Mouse (Mus musculus): Measurements from ENCODE around the gene Pdzd8. TPM values are rescaled to one million over a fixed set of nuclear protein-coding genes. Genes with fewer than 3 reads are reported as not detected.

The Pdzd8 gene
- polyA plus RNA-seq, 1 experiment from 2014 or later: 16.7 TPM

- H3K4me3 ChIP-seq (ENCODE audit: low read depth, low read length): no peak overlapping the region
- no peak for ATAC-seq (ENCODE audit: insufficient number of reproducible peaks, insufficient read depth, low FRiP score, low read depth)
- no peaks in the 10 kb centered on the region for H3K27me3 ChIP-seq (ENCODE audit: control insufficient read depth, insufficient read depth, low read length)
- H3K27ac ChIP-seq (ENCODE audit: low read length): no peak overlapping the region
- H3K4me2 ChIP-seq (replicated peaks; ENCODE audit: low read depth, low read length): no peak overlapping the region
- no peaks in the 10 kb centered on the region for H3K9me3 ChIP-seq (ENCODE audit: control insufficient read depth, low read depth, low read length)
- 0 out of 2 replicates have a peak, but pooled peaks cover 3% of the 10 kb centered on the region for H3K4me1 ChIP-seq (ENCODE audit: control insufficient read depth, insufficient read depth, low read length)
- 77% methylated on average over 2 of the region's 2 CpGs for WGBS
- no peaks in the 10 kb centered on the region for H3K36me3 ChIP-seq (ENCODE audit: control insufficient read depth, insufficient read depth, low read length)
- no peak overlapping the region for H3K9ac ChIP-seq (replicated peaks; ENCODE audit: low read depth, low read length)
Observed at GRCm38 (mm10) chr19:59376481-59376880, 30.9 kb upstream of the Pdzd8 start.

DNA sequence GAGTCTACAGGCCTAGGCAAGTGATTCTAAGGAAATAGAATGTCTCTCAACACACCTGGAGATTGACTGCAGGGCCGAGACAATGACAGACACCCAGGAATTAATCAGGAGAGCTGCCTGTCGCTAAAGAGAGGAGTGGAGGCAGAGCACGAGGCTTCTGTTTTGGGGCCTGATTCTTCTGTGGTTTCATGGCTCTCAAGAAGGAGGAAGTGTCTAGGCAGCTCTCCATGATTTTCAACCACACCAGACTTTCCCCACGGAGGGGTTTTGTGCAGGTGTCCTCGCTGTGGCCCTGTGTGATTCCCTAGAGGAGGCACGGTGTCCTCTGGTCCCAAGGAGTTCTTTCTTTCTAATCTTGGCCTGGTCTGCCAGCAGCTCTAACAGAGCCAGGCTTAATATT lies 29.4 kb upstream of the Pdzd8 start:
- H3K27ac ChIP-seq (ENCODE audit: low read length): no peak overlapping the region
- H3K9ac ChIP-seq (replicated peaks; ENCODE audit: low read depth, low read length): no peak overlapping the region
- H3K27me3 ChIP-seq (ENCODE audit: control insufficient read depth, insufficient read depth, low read length): no peaks in the 10 kb centered on the region
- no peak overlapping the region for H3K4me3 ChIP-seq (ENCODE audit: low read depth, low read length)
- 0 out of 2 replicates have a peak, but pooled peaks cover 3% of the 10 kb centered on the region for H3K4me1 ChIP-seq (ENCODE audit: control insufficient read depth, insufficient read depth, low read length)
- H3K4me2 ChIP-seq (replicated peaks; ENCODE audit: low read depth, low read length): no peak overlapping the region
- 78% methylated on average over 6 of the region's 6 CpGs for WGBS
- H3K9me3 ChIP-seq (ENCODE audit: control insufficient read depth, low read depth, low read length): no peaks in the 10 kb centered on the region
- ATAC-seq (ENCODE audit: insufficient number of reproducible peaks, insufficient read depth, low FRiP score, low read depth): no peak
- no peaks in the 10 kb centered on the region for H3K36me3 ChIP-seq (ENCODE audit: control insufficient read depth, insufficient read depth, low read length)

GRCm38 (mm10) chr19:59372928-59373327 lies 27.3 kb upstream of the Pdzd8 start:
- Histone ChIP-seq H3K4me1 (ENCODE audit: control insufficient read depth, insufficient read depth, low read length) (0 out of 2 replicates have a peak, but pooled peaks cover 3% of the 10 kb centered on the region), H3K27ac (ENCODE audit: low read length) (no peak overlapping the region), H3K27me3 (ENCODE audit: control insufficient read depth, insufficient read depth, low read length) (no peaks in the 10 kb centered on the region), H3K4me3 (ENCODE audit: low read depth, low read length) (no peak overlapping the region), H3K4me2 (replicated peaks; ENCODE audit: low read depth, low read length) (no peak overlapping the region), H3K9me3 (ENCODE audit: control insufficient read depth, low read depth, low read length) (no peaks in the 10 kb centered on the region), H3K9ac (replicated peaks; ENCODE audit: low read depth, low read length) (no peak overlapping the region), H3K36me3 (ENCODE audit: control insufficient read depth, insufficient read depth, low read length) (no peaks in the 10 kb centered on the region)
- no peak for ATAC-seq (ENCODE audit: insufficient number of reproducible peaks, insufficient read depth, low FRiP score, low read depth)
- 50% methylated on average over 4 of the region's 4 CpGs for WGBS

DNA sequence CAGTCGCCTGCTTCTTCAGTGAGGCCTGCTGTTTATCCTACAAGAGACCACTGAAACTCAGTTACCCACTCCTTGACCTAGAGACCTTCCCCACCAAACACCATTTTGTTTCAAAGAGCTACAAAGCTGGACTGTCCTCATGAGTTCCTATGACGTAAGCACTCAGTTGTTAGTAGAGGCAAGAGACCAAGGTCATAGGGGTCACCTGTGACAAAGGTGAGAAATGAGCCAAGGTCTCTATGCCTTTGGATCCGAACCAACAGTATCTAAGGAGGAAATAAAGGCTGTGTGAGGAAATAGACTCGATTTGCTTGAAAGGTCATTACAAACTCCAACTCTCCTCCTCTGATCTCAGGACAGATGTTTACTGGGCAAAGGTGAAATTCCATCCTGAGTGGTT lies 25.4 kb upstream of the Pdzd8 start:
- Histone ChIP-seq H3K4me1 (ENCODE audit: control insufficient read depth, insufficient read depth, low read length) (0 out of 2 replicates have a peak, but pooled peaks cover 3% of the 10 kb centered on the region), H3K4me2 (replicated peaks; ENCODE audit: low read depth, low read length) (no peak overlapping the region), H3K9ac (replicated peaks; ENCODE audit: low read depth, low read length) (no peak overlapping the region), H3K36me3 (ENCODE audit: control insufficient read depth, insufficient read depth, low read length) (no peaks in the 10 kb centered on the region), H3K27ac (ENCODE audit: low read length) (no peak overlapping the region), H3K27me3 (ENCODE audit: control insufficient read depth, insufficient read depth, low read length) (no peaks in the 10 kb centered on the region), H3K4me3 (ENCODE audit: low read depth, low read length) (no peak overlapping the region), H3K9me3 (ENCODE audit: control insufficient read depth, low read depth, low read length) (no peaks in the 10 kb centered on the region)
- WGBS: 71% methylated on average over 4 of the region's 4 CpGs
- ATAC-seq (ENCODE audit: insufficient number of reproducible peaks, insufficient read depth, low FRiP score, low read depth): no peak

GRCm38 (mm10) chr19:59367892-59368291 lies 22.3 kb upstream of the Pdzd8 start:
- no peak overlapping the region for H3K4me3 ChIP-seq (ENCODE audit: low read depth, low read length)
- no peak for ATAC-seq (ENCODE audit: insufficient number of reproducible peaks, insufficient read depth, low FRiP score, low read depth)
- H3K27ac ChIP-seq (ENCODE audit: low read length): no peak overlapping the region
- H3K4me2 ChIP-seq (replicated peaks; ENCODE audit: low read depth, low read length): no peak overlapping the region
- H3K36me3 ChIP-seq (ENCODE audit: control insufficient read depth, insufficient read depth, low read length): no peaks in the 10 kb centered on the region
- no peaks in the 10 kb centered on the region for H3K9me3 ChIP-seq (ENCODE audit: control insufficient read depth, low read depth, low read length)
- 0 out of 2 replicates have a peak, but pooled peaks cover under 1% of the 10 kb centered on the region for H3K4me1 ChIP-seq (ENCODE audit: control insufficient read depth, insufficient read depth, low read length)
- 87% methylated on average over 4 of the region's 4 CpGs for WGBS
- no peak overlapping the region for H3K9ac ChIP-seq (replicated peaks; ENCODE audit: low read depth, low read length)
- no peaks in the 10 kb centered on the region for H3K27me3 ChIP-seq (ENCODE audit: control insufficient read depth, insufficient read depth, low read length)

DNA sequence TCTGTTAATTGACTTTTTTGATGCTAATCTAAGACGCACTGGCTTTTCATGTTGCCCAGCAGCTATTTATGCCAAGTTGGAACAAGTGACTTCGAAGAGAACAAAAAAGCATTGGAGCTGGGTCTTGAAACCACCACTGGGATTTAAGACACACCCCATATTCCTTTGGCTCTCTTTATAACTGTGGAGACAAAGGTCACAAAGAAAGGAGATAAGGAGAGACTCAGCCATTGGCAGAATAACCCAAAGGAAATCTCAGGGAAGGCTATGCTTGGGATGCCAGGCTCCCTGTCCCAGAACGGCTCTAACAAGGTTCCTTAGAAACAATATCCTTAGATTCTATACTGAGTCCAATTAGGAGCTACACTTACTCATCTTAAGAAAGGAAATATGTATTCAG lies 21.1 kb upstream of the Pdzd8 start:
- no peaks in the 10 kb centered on the region for H3K27me3 ChIP-seq (ENCODE audit: control insufficient read depth, insufficient read depth, low read length)
- 68% methylated on average over 3 of the region's 3 CpGs for WGBS
- H3K36me3 ChIP-seq (ENCODE audit: control insufficient read depth, insufficient read depth, low read length): no peaks in the 10 kb centered on the region
- no peaks in the 10 kb centered on the region for H3K4me1 ChIP-seq (ENCODE audit: control insufficient read depth, insufficient read depth, low read length)
- ATAC-seq (ENCODE audit: insufficient number of reproducible peaks, insufficient read depth, low FRiP score, low read depth): no peak
- no peak overlapping the region for H3K27ac ChIP-seq (ENCODE audit: low read length)
- no peaks in the 10 kb centered on the region for H3K9me3 ChIP-seq (ENCODE audit: control insufficient read depth, low read depth, low read length)
- no peak overlapping the region for H3K4me3 ChIP-seq (ENCODE audit: low read depth, low read length)
- H3K9ac ChIP-seq (replicated peaks; ENCODE audit: low read depth, low read length): no peak overlapping the region
- H3K4me2 ChIP-seq (replicated peaks; ENCODE audit: low read depth, low read length): no peak overlapping the region

DNA sequence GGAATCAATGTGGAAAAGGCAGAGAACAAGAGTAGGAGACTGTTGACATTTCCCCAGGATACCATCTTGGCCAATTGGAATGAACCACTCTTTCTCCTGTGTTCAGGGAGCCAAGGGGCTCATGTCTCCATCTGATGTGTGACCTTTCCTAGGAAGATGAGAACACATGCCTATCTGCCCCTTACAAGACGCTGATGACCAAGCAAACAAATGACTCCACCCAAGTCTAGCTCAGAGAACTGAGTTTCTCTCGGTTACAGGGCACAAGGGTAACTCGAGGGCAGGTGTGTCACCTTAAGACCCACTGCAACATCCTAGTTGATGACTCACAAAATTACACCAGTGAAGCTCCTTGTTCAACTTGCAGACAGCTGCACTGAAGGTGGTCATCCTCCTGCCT lies 18.1 kb upstream of the Pdzd8 start:
- H3K4me3 ChIP-seq (ENCODE audit: low read depth, low read length): no peak overlapping the region
- WGBS: 75% methylated on average over 3 of the region's 3 CpGs
- H3K9me3 ChIP-seq (ENCODE audit: control insufficient read depth, low read depth, low read length): no peaks in the 10 kb centered on the region
- H3K4me2 ChIP-seq (replicated peaks; ENCODE audit: low read depth, low read length): no peak overlapping the region
- H3K36me3 ChIP-seq (ENCODE audit: control insufficient read depth, insufficient read depth, low read length): no peaks in the 10 kb centered on the region
- no peaks in the 10 kb centered on the region for H3K27me3 ChIP-seq (ENCODE audit: control insufficient read depth, insufficient read depth, low read length)
- no peaks in the 10 kb centered on the region for H3K4me1 ChIP-seq (ENCODE audit: control insufficient read depth, insufficient read depth, low read length)
- no peak overlapping the region for H3K27ac ChIP-seq (ENCODE audit: low read length)
- no peak for ATAC-seq (ENCODE audit: insufficient number of reproducible peaks, insufficient read depth, low FRiP score, low read depth)
- H3K9ac ChIP-seq (replicated peaks; ENCODE audit: low read depth, low read length): no peak overlapping the region

DNA sequence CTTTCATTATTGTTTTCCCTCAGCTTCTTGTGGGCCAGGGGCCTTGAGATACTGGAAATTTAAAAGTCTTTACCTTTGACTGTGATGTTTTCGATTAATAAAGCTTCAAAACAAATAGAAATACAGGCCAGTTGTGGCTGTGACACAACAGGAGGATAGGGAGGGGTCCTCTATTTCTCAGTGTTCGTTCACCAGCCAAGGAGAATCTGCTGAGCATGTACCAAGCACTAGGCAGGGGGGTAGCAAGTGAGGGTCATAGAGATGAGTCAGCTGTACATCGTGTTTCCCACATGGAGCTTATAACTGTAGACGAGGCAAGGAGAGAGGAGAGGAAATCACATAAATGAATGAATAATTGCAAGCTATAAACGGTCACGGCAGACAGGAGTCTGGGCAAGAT lies 17.1 kb upstream of the Pdzd8 start:
- no peak for ATAC-seq (ENCODE audit: insufficient number of reproducible peaks, insufficient read depth, low FRiP score, low read depth)
- WGBS: 68% methylated on average over 6 of the region's 6 CpGs
- Histone ChIP-seq H3K9me3 (ENCODE audit: control insufficient read depth, low read depth, low read length) (no peaks in the 10 kb centered on the region), H3K9ac (replicated peaks; ENCODE audit: low read depth, low read length) (no peak overlapping the region), H3K36me3 (ENCODE audit: control insufficient read depth, insufficient read depth, low read length) (no peaks in the 10 kb centered on the region), H3K4me1 (ENCODE audit: control insufficient read depth, insufficient read depth, low read length) (no peaks in the 10 kb centered on the region), H3K27ac (ENCODE audit: low read length) (no peak overlapping the region), H3K27me3 (ENCODE audit: control insufficient read depth, insufficient read depth, low read length) (no peaks in the 10 kb centered on the region), H3K4me3 (ENCODE audit: low read depth, low read length) (no peak overlapping the region), H3K4me2 (replicated peaks; ENCODE audit: low read depth, low read length) (no peak overlapping the region)

- 77% methylated on average over 2 of the region's 2 CpGs for WGBS
- H3K27ac ChIP-seq (ENCODE audit: low read length): no peak overlapping the region
- no peaks in the 10 kb centered on the region for H3K27me3 ChIP-seq (ENCODE audit: control insufficient read depth, insufficient read depth, low read length)
- ATAC-seq (ENCODE audit: insufficient number of reproducible peaks, insufficient read depth, low FRiP score, low read depth): peak; percentile 82; the same call in 1 of the 2 replicates
- H3K9ac ChIP-seq (replicated peaks; ENCODE audit: low read depth, low read length): no peak overlapping the region
- no peaks in the 10 kb centered on the region for H3K9me3 ChIP-seq (ENCODE audit: control insufficient read depth, low read depth, low read length)
- no peak overlapping the region for H3K4me2 ChIP-seq (replicated peaks; ENCODE audit: low read depth, low read length)
- no peaks in the 10 kb centered on the region for H3K4me1 ChIP-seq (ENCODE audit: control insufficient read depth, insufficient read depth, low read length)
- no peak overlapping the region for H3K4me3 ChIP-seq (ENCODE audit: low read depth, low read length)
- no peaks in the 10 kb centered on the region for H3K36me3 ChIP-seq (ENCODE audit: control insufficient read depth, insufficient read depth, low read length)
Observed at GRCm38 (mm10) chr19:59360486-59360896, 14.9 kb upstream of the Pdzd8 start.

All from stomach, embryonic 14.5 days (tissue).